Mouse (Mus musculus) bone marrow macrophage, adult 2 months (primary cell): ENCODE measurements around the gene Nepn.

Experiments
- CTCF ChIP-seq: IDR thresholded peaks from 2 replicates; pipeline ENCODE4 v1.5.1; 2012; ENCODE audit warnings: low read depth, mild to moderate bottlenecking, low read length, moderate library complexity
- POLR2A ChIP-seq: IDR thresholded peaks from 2 replicates; pipeline ENCODE4 v1.6.1; 2012; ENCODE audit warnings: mild to moderate bottlenecking, low read depth, low read length, borderline replicate concordance

DNA sequence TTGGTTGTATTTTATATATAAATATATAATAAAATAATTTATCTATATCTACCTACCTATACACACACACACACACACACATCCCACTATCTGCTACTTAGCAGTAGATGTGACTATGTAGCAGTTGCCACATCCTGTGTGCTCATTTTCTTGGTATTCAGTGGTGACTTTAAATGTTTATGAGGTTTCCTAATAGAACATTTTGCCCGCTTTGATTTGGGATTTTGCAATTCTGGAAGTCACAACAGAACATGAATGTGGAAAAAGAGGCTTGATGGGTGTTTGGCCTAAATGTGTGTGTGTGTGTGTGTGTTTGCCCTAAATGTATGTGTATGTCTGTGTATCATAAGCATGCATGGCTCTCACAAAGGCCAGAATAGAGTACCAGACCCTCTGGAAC is 5.2 kb upstream of the Nepn start:
- TF ChIP-seq CTCF (no peak), POLR2A (no peak)
